Mouse (Mus musculus): Measurements from ENCODE around the gene Cebpb.

- no peak for TF ChIP-seq GATA1 (IDR thresholded peaks at IDR 0.05; ENCODE audit: borderline replicate concordance, low read length)
- TF ChIP-seq FLI1 (IDR thresholded peaks at IDR 0.05; ENCODE audit: low read length), result no peak
Measured at GRCm38 (mm10) chr2:167687250-167687586, 1.5 kb upstream of the Cebpb start.
